Mouse (Mus musculus): ENCODE measurements around the gene Ercc6. TPM values are rescaled to one million over a fixed set of nuclear protein-coding genes. Genes with fewer than 3 reads are reported as not detected.
A peak's percentile ranks its signal among the peaks of the same experiment; 100 is the strongest.

The Ercc6 gene
- polyA plus RNA-seq, 1 experiment from 2014 or later: 12.7 TPM

DNA sequence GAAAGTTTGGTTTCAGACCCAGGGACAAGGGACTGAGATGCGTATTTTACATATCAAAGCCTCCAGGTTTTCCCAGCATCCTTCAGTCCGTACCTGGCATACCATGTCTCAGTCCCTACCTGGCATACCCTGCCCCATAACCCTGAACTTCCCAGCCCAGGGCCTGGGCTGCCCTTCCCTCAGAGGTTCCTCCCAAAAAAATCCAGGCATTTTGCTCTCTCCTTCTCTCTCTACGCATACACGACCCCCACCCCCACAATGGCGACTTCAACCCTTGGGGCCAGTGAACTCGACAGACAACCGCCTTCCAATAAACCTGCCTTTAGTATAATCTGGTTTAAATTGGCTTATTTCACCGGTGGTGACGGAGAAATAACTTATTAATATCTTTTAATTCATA is 409 bp upstream of the Ercc6 start:
- H3K4me2 ChIP-seq (ENCODE audit: low read length): peak overlapping the region; percentile 72; the same call in 1 of the 2 replicates
- ATAC-seq (replicated peaks; ENCODE audit: low FRiP score, low read depth) (0 out of 2 replicates have a peak, but pooled peaks have one; percentile 4), DNase-seq (ENCODE audit: low spot score) (no peak)
- H3K4me3 ChIP-seq (replicated peaks; ENCODE audit: low read depth, low read length): 0 out of 2 replicates have a peak overlapping the region, but pooled peaks have one; percentile 62
- H3K4me1 ChIP-seq (replicated peaks; ENCODE audit: insufficient read depth, low read length): no peaks in the 10 kb centered on the region
- no peaks in the 10 kb centered on the region for H3K27me3 ChIP-seq (ENCODE audit: insufficient read depth, low read length)
- no peak for TF ChIP-seq CTCF (IDR thresholded peaks at IDR 0.05; ENCODE audit: low read depth)
- H3K36me3 ChIP-seq (ENCODE audit: insufficient read depth, low read length): 0 out of 2 replicates have a peak, but pooled peaks cover 7% of the 10 kb centered on the region
- WGBS: 45% methylated on average over 9 of the region's 9 CpGs
- no peaks in the 10 kb centered on the region for H3K9me3 ChIP-seq (replicated peaks; ENCODE audit: low read length)
- H3K27ac ChIP-seq: no peak overlapping the region
- peak overlapping the region; percentile 68; the same call in 1 of the 2 replicates for H3K9ac ChIP-seq (ENCODE audit: low read depth, low read length)

DNA sequence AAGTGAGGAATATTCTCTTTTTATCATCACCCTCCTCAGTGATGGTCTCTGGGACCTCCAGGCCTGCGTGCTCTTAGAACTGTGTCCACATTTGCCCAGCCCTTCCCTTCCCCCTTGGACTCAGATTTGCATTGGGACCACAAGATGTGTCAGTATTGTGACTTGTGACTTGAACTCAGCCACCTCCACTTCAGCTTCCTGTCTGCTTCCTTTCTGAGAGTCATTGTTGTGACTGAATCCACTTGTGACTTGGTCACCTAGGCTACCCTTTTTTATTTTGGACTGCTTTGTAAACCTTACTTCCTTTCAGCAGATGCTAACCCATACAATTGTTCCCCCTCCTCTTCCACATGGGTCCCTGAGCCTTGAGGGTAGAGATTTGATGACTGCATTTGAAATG is 2.8 kb downstream of the Ercc6 start:
- Histone ChIP-seq H3K4me1 (replicated peaks; ENCODE audit: insufficient read depth, low read length) (0 out of 2 replicates have a peak, but pooled peaks cover 5% of the 10 kb centered on the region), H3K27me3 (ENCODE audit: insufficient read depth, low read length) (no peaks in the 10 kb centered on the region), H3K27ac (no peak overlapping the region), H3K4me3 (replicated peaks; ENCODE audit: low read depth, low read length) (no peak overlapping the region), H3K9me3 (replicated peaks; ENCODE audit: low read length) (no peaks in the 10 kb centered on the region), H3K4me2 (ENCODE audit: low read length) (no peak overlapping the region), H3K36me3 (ENCODE audit: insufficient read depth, low read length) (peaks cover 22% of the 10 kb centered on the region; the same call in 1 of the 2 replicates), H3K9ac (ENCODE audit: low read depth, low read length) (no peak overlapping the region)
- no peak for DNase-seq (ENCODE audit: low spot score)
- WGBS: 84% methylated on average over 1 of the region's 1 CpGs
- no peak for TF ChIP-seq CTCF (IDR thresholded peaks at IDR 0.05; ENCODE audit: low read depth)
- no peak for ATAC-seq (replicated peaks; ENCODE audit: low FRiP score, low read depth)

DNA sequence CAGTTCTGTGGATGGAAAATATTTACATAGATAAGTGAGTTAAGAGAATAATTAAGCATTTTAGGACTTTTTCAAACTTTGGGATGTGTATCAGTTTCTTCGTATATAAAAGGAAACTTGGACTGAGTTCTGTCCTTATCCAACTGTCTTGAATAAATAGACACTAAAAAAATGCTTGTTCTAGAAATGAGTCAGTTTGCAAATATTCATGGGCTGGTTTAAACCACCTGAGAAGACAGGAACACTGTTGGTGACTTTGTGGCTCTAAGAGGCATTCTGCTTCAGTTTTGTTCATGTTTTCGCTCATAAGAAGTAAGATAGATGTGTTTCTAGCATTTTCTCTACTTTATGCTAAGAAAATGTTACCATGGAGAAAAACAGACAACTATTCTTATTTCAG is 5.2 kb downstream of the Ercc6 start:
- no peak overlapping the region for H3K27ac ChIP-seq
- H3K9ac ChIP-seq (ENCODE audit: low read depth, low read length): no peak overlapping the region
- DNase-seq (ENCODE audit: low spot score): no peak
- H3K27me3 ChIP-seq (ENCODE audit: insufficient read depth, low read length): no peaks in the 10 kb centered on the region
- peaks cover 27% of the 10 kb centered on the region for H3K36me3 ChIP-seq (ENCODE audit: insufficient read depth, low read length)
- no peak overlapping the region for H3K4me2 ChIP-seq (ENCODE audit: low read length)
- ATAC-seq (replicated peaks; ENCODE audit: low FRiP score, low read depth): no peak
- no peak for TF ChIP-seq CTCF (IDR thresholded peaks at IDR 0.05; ENCODE audit: low read depth)
- WGBS: 95% methylated on average over 2 of the region's 2 CpGs
- H3K9me3 ChIP-seq (replicated peaks; ENCODE audit: low read length): no peaks in the 10 kb centered on the region
- no peak overlapping the region for H3K4me3 ChIP-seq (replicated peaks; ENCODE audit: low read depth, low read length)
- H3K4me1 ChIP-seq (replicated peaks; ENCODE audit: insufficient read depth, low read length): 0 out of 2 replicates have a peak, but pooled peaks cover 7% of the 10 kb centered on the region

DNA sequence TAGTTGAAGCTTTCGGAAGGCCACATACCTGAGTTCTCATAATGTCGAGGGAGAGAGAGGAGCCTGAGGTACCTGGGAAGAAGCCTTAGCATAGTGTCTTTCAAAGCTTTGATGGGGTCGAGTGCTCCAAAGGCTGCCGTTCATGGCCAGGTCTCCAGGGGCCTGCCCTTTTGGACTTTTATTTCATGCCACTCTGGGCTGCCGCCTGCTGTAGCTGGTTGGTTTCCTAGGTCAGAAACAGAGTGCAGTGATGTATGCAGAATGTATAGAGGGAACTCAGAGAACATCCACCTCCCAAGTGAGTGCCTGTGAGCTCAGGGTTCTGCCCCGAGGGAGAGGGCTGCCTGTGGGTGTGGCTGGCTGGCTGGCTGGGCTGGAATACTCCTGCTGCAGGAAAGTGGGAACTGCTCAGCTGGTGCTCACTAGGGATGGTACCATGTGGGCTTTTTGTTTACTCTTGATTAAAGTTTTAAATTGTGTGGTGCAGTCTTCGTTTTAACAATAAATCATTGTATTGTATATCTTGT is 7.1 kb downstream of the Ercc6 start:
- H3K36me3 ChIP-seq (ENCODE audit: insufficient read depth, low read length): peaks cover 27% of the 10 kb centered on the region
- DNase-seq (ENCODE audit: low spot score): no peak
- no peak overlapping the region for H3K4me2 ChIP-seq (ENCODE audit: low read length)
- no peaks in the 10 kb centered on the region for H3K27me3 ChIP-seq (ENCODE audit: insufficient read depth, low read length)
- H3K4me1 ChIP-seq (replicated peaks; ENCODE audit: insufficient read depth, low read length): 0 out of 2 replicates have a peak, but pooled peaks cover 7% of the 10 kb centered on the region
- H3K9me3 ChIP-seq (replicated peaks; ENCODE audit: low read length): no peaks in the 10 kb centered on the region
- peak; percentile 74 for ATAC-seq (replicated peaks; ENCODE audit: low FRiP score, low read depth)
- TF ChIP-seq CTCF (IDR thresholded peaks at IDR 0.05; ENCODE audit: low read depth): no peak
- no peak overlapping the region for H3K9ac ChIP-seq (ENCODE audit: low read depth, low read length)
- WGBS: 55% methylated on average over 7 of the region's 7 CpGs
- no peak overlapping the region for H3K4me3 ChIP-seq (replicated peaks; ENCODE audit: low read depth, low read length)
- H3K27ac ChIP-seq: 0 out of 2 replicates have a peak overlapping the region, but pooled peaks have one; percentile 21

DNA sequence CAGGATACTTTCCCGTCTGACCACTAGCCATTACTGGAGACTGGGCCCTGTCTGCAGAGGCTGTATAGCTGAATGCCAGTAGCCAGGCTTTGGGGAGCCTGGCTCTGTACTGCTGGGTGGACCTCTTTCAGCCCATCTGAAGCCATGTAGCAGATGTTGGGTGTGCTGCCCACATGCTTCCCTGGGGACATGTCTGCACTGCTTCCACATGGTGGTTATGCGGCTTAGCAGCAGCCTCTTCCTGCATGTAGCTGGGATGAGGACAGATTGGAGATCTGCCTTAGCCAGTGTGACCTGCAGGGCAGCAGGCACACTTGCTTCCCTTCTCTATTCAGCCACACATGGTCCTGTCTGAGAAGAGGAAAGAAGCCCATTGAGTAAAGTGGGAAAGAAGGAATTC is 9.0 kb downstream of the Ercc6 start:
- no peak for ATAC-seq (replicated peaks; ENCODE audit: low FRiP score, low read depth)
- 92% methylated on average over 2 of the region's 2 CpGs for WGBS
- DNase-seq (ENCODE audit: low spot score): no peak
- no peak overlapping the region for H3K4me2 ChIP-seq (ENCODE audit: low read length)
- H3K9me3 ChIP-seq (replicated peaks; ENCODE audit: low read length): no peaks in the 10 kb centered on the region
- no peak overlapping the region for H3K27ac ChIP-seq
- H3K9ac ChIP-seq (ENCODE audit: low read depth, low read length): no peak overlapping the region
- H3K4me3 ChIP-seq (replicated peaks; ENCODE audit: low read depth, low read length): no peak overlapping the region
- peaks cover 25% of the 10 kb centered on the region for H3K36me3 ChIP-seq (ENCODE audit: insufficient read depth, low read length)
- H3K4me1 ChIP-seq (replicated peaks; ENCODE audit: insufficient read depth, low read length): 0 out of 2 replicates have a peak, but pooled peaks cover 7% of the 10 kb centered on the region
- no peak for TF ChIP-seq CTCF (IDR thresholded peaks at IDR 0.05; ENCODE audit: low read depth)
- no peaks in the 10 kb centered on the region for H3K27me3 ChIP-seq (ENCODE audit: insufficient read depth, low read length)

DNA sequence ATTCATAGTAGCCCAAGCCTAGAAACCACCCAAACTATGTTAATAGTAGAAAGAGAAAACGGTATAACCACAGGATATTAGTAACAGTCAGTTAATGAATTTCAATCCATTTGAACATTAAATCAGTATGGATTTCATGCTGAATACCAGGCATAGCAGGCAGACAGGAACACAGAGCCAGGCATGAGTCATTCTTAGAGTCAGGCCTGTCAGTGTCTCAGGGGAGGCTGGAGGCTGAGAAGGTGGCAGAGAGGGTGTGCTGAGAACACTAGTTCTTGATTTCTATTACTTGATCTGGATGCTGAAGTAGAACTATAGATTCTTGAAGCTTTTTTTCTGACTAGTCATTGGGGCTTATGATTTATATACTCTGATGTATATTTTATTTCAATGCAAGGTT is 10.8 kb downstream of the Ercc6 start:
- WGBS: 76% methylated on average over 1 of the region's 1 CpGs
- DNase-seq (ENCODE audit: low spot score) (no peak), ATAC-seq (replicated peaks; ENCODE audit: low FRiP score, low read depth) (no peak)
- H3K4me3 ChIP-seq (replicated peaks; ENCODE audit: low read depth, low read length): no peak overlapping the region
- H3K9me3 ChIP-seq (replicated peaks; ENCODE audit: low read length): no peaks in the 10 kb centered on the region
- H3K4me2 ChIP-seq (ENCODE audit: low read length): no peak overlapping the region
- no peak for TF ChIP-seq CTCF (IDR thresholded peaks at IDR 0.05; ENCODE audit: low read depth)
- peaks cover 19% of the 10 kb centered on the region for H3K36me3 ChIP-seq (ENCODE audit: insufficient read depth, low read length)
- H3K9ac ChIP-seq (ENCODE audit: low read depth, low read length): no peak overlapping the region
- 0 out of 2 replicates have a peak, but pooled peaks cover 7% of the 10 kb centered on the region for H3K4me1 ChIP-seq (replicated peaks; ENCODE audit: insufficient read depth, low read length)
- H3K27me3 ChIP-seq (ENCODE audit: insufficient read depth, low read length): no peaks in the 10 kb centered on the region
- no peak overlapping the region for H3K27ac ChIP-seq
